Mouse (Mus musculus) layer of hippocampus, adult 18-20 months (tissue): Measurements from ENCODE around the gene Cenpk. TPM values are rescaled to one million over a fixed set of nuclear protein-coding genes. Genes with fewer than 3 reads are reported as not detected.
"Not testable (repeated sequence)": the region's sequence is repeated elsewhere in the genome, so short reads cannot be mapped to it uniquely, and the experiment has no call there.

Experiments used
- DNase-seq, 2 experiments: peaks; one replicate each; pipeline ENCODE4 v3.0.0; 2022; ENCODE audit warnings: low spot score in 2 of 2
- long read RNA-seq: library from polyadenylated mRNA; stranded (forward); transcript quantifications from one replicate; pipeline ENCODE4 v2.0.0, GENCODE M21; 2021
- total RNA-seq, 2 experiments: library from RNA; stranded (reverse); gene quantifications; 2 replicates each; pipeline ENCODE4 v1.2.3; 2021

Cenpk gene
- total RNA-seq = under 1 TPM; 0.25 to 0.79 TPM
- long read RNA-seq = 0 reads

GRCm38 (mm10) chr13:104228384-104229066, at the start of gene Cenpk, which contains the start of gene Ppwd1:
Cenpk (plus strand) TSS chr13:104228611.
Ppwd1 (minus strand) TSS chr13:104228843.
- DNase-seq = peak; percentile 94 to 98

DNA sequence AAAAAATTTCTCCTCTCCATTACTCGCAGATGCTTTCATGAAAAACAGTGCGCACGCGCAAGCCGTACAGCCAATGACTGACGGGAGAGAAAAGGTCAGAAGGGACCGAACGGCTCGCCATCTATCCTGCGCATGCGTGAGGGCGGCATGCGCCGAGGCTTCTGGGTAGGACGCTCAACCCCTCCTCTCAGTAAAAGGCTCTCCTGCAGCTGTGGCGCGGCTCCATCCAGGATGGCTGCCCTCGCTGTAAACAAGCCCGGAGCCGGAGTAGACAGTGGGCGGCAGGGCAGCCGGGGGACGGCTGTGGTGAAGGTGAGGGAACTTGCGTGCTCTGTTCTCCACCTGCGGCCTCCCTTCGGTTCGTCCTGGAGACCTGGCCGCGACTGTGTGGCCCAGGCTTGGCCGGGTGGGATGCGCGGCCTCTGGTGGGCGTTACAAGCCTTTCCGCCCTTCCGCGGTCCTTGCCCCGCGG, 49.7 kb upstream of the Cenpk start, which contains the start of gene Trim23:
Trim23 (plus strand) TSS at position 148 of the 472 bp plus-strand sequence.
- peak; percentile 96 to 98 for DNase-seq

GRCm38 (mm10) chr13:104179176-104179888, 49.1 kb upstream of the Cenpk start:
- DNase-seq = no peak

- DNase-seq = no peak
Observed at GRCm38 (mm10) chr13:104187357-104187756, 41.1 kb upstream of the Cenpk start.

DNA sequence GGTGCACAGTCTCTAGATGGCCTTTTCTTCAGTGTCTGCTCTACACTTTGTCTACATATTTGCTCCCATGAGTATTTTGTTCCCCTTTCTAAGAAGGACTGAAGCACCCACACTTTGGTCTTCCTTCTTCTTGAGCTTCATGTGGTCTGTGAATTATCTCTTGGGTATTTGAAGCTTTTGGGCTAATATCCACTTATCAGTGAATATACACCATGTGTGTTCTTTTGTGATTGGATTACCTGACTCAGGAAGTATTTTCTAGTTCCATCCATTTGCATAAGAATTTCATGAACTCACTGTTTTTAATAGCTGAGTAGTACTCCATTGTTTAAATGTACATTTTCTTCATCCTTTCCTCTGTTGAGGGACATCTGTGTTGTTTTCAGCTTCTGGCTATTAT, 32.5 kb upstream of the Cenpk start:
- DNase-seq = not testable (repeated sequence)

DNA sequence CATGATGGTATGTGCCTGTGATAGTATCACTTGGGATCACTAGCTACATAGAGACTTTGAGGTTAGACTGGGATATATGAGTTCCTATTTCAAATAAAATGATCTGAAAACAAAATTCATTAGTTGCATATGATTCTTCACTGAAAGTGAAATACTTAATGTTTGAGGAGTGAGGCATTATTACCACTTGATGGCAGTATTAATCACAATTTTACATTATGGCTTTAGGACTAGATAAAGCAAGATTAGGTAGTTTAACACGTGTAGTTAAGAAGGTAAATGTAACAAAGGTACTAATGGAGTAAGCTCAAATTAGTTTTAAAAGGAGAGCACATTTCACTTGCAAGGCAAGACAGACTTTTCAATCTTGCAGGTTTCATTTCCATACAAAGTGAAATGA, 24.1 kb upstream of the Cenpk start:
- DNase-seq = no peak

- DNase-seq = no peak
Observed at GRCm38 (mm10) chr13:104227478-104227877, 933 bp upstream of the Cenpk start.

GRCm38 (mm10) chr13:104229181-104229580, 770 bp downstream of the Cenpk start:
- DNase-seq = no peak

DNA sequence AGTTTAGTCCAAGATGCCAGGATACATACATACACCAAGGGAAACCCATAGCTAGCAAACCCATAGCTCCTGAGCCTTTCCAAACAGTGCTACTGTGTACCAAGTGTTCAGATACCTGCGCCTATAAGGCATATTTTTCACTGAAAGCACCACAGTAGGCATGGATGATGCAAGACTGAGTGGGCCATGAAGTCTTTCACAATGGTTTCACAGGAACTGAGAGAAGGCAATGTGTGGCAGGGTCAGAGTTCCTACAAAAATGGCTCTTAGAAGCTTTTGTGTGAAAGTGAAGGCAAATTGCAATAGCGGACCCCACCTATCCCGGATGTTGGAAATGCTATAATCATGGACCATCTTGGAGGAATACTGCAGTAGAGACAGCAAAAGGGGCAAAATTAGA, 30.6 kb downstream of the Cenpk start:
- DNase-seq = no peak

GRCm38 (mm10) chr13:104285031-104285431, 56.6 kb downstream of the Cenpk start:
- peak in 1 of 2 experiments; percentile 53 for DNase-seq

DNA sequence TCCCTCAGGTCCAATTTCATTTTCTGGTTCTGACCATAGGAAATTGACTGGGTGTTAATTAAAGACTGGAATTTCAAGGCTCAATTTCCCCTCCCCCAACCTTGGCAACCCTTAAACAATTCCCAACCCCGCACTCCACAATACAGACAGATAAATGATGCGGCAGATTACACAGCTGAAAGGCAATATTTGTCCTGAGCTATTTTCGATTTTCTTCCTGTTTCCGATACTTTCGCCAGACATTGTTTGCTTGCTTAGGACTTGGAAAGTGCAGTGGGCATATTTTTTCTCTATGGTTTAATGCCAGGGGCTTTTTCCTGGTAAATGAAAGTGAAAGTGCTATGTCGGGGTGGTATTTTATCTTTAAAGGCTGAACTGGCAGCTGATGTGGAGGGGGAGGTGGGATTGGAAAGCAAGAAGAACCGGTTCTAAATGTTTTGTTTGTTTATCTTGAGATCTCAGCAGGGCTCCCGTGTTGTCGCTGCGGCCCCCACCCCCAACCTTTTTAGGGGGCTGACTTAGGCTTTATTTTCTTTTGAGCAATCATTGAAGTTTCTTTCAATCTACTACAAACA, 57.4 kb downstream of the Cenpk start:
- peak in 1 of 2 experiments; percentile 37 for DNase-seq

GRCm38 (mm10) chr13:104286336-104286735, 57.9 kb downstream of the Cenpk start:
- no peak for DNase-seq

DNA sequence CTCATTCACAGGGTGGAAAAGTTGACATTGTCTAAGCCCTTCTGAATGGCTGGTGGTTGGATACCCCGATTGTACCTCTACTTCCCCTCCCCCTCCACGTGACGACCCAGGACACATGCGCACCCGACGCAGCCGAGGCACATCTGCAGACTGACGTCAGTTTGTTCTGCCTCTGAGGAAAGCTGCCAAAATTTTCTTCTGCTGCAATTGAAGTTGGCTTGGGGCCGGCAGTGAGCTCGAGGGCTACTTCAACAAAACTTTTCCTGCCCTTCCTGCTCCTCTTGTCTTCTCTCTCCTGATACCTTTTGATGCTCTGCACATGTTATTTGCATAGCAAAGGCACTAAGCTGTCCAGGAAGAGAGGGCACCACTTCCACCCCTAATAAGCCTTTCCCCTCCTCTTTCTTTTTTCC, 58.5 kb downstream of the Cenpk start:
- DNase-seq = peak; percentile 77 to 89

DNA sequence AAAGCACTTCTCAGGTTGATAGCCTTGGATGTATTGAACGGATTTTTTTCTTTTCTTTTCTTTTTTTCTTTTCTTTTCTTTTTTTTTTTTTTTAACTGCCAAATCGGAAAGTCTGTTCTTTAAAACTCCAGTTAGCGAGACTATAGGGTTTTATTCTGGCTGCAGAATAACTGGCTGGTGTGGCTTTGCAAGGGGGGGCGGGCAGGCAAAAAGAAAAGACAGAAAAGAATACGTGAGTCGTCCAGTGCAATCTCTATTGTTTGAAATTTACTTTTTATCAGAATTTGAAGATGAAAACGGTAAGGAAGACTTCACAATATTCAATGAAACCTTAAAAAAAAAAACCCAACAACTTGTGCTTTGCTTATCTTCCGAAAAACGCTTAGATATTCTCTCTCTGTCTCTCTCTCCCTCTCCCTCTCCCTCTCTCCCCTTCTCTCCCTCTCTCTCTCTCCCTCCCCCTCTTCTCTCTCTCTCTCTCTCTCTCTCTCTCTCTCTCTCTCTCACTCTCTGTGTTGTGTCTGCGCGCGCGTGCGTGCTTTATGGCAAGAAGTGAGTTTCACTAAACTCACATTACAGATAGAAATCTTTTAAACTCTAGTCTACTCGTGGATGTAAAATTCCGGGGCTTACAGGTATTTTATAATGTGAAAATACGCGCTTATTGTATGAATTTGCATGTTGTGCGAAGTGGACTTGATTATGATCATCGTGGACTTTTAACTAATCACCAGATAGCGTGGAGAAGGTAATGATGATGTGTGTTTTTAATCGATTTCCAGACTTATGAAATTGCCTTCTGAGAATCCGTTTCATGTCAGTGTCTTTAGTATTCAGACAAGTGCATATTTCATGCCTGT, 59.2 kb downstream of the Cenpk start, which contains the start of gene Adamts6:
Adamts6 (plus strand) TSS at position 470 of the 860 bp plus-strand sequence.
- DNase-seq = peak in 1 of 2 experiments; percentile 9

DNA sequence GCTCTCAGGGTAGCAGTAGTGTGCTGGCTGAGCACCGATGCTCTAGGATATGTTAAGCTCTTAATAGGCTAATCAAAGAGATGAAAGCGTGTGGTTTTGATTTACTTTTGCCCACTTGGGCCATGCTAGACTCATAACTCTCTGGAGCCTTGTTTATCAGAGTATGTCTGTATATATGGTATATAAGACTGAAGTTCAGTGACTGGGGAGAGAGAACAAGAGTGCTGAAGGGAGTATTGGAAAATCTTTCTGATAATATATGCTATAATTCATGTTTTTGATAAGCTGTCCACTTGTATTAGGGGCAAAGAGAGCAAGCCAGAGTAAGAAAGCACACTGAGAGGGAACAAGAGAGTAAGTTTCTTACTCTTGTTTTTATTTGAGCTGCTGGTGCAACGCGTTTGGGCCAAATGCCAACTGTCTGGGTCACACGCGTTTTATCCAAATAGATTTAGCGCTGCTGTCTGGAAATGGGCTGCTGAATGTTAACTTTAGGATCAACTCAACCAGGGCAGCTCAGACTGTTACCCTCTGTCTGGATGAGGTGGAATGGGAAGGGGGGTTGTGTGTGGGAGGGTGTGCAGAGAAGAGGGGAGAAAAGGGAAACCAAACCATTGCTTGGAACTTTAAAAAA, 59.9 kb downstream of the Cenpk start:
- DNase-seq = peak in 1 of 2 experiments; percentile 21

GRCm38 (mm10) chr13:104289176-104289575, 60.8 kb downstream of the Cenpk start:
- no peak for DNase-seq

- DNase-seq = no peak
Observed at GRCm38 (mm10) chr13:104295472-104295871, 67.1 kb downstream of the Cenpk start.
